Comparison of ENCODE assay signal across 23 mouse cellular contexts in genomic region chr19:33201181-33201580, GRCm38 (mm10).
A peak's percentile ranks its signal among the peaks of the same experiment; 100 is the strongest.
DNase-seq lines count a peak whose midpoint lies in the region; ATAC-seq lines count a peak whose summit lies in the region.
"Had no signal": no experiment of that assay in that cellular context is flagged by ENCODE, and none has a peak within 500 bp of the region (broad histone marks: within the 10 kb centered on the region; RNA-seq: fewer than 3 reads in every experiment).

No protein-coding gene starts in this region.

- H3K4me1 ChIP-seq in embryonic facial prominence, embryonic 14.5 days (ENCODE audit: control insufficient read depth, insufficient read depth, low read length), result no peaks in the 10 kb centered on the region
- 0 out of 2 replicates have a peak, but pooled peaks cover 5% of the 10 kb centered on the region for H3K4me1 ChIP-seq in embryonic facial prominence, embryonic 10.5 days
- no peaks in the 10 kb centered on the region for H3K4me1 ChIP-seq in lung, embryonic 16.5 days (replicated peaks; ENCODE audit: control insufficient read depth, insufficient read depth, low read length)
- H3K4me1 ChIP-seq: embryonic facial prominence, embryonic 13.5 days; forebrain, embryonic 13.5 days; forebrain, embryonic 15.5 days had no signal

- H3K4me2 ChIP-seq in embryonic facial prominence, embryonic 14.5 days (ENCODE audit: low read depth, low read length), result no peak overlapping the region
- no peak overlapping the region for H3K4me2 ChIP-seq in lung, embryonic 16.5 days (ENCODE audit: low read depth, low read length)
- H3K4me2 ChIP-seq: embryonic facial prominence, embryonic 13.5 days; forebrain, embryonic 13.5 days; forebrain, embryonic 15.5 days had no signal

- H3K36me3 ChIP-seq in embryonic facial prominence, embryonic 14.5 days (ENCODE audit: control insufficient read depth, insufficient read depth, low read length), result no peaks in the 10 kb centered on the region
- no peaks in the 10 kb centered on the region for H3K36me3 ChIP-seq in embryonic facial prominence, embryonic 10.5 days (replicated peaks)
- no peaks in the 10 kb centered on the region for H3K36me3 ChIP-seq in lung, embryonic 16.5 days (ENCODE audit: control insufficient read depth, insufficient read depth, low read length)
- H3K36me3 ChIP-seq: embryonic facial prominence, embryonic 13.5 days; forebrain, embryonic 15.5 days; G1E had no signal

- no peak overlapping the region for H3K4me3 ChIP-seq in embryonic facial prominence, embryonic 14.5 days (ENCODE audit: low read depth, low read length)
- no peak overlapping the region for H3K4me3 ChIP-seq in embryonic facial prominence, embryonic 10.5 days
- no peak overlapping the region for H3K4me3 ChIP-seq in lung, embryonic 16.5 days (ENCODE audit: low read length)
- H3K4me3 ChIP-seq: embryonic facial prominence, embryonic 13.5 days; forebrain, embryonic 13.5 days; forebrain, embryonic 15.5 days had no signal

- H3K27ac ChIP-seq in embryonic facial prominence, embryonic 14.5 days (replicated peaks; ENCODE audit: low read depth, low read length), result no peak overlapping the region
- H3K27ac ChIP-seq in embryonic facial prominence, embryonic 10.5 days (replicated peaks), result no peak overlapping the region
- H3K27ac ChIP-seq in lung, embryonic 16.5 days (ENCODE audit: low read length), result no peak overlapping the region
- H3K27ac ChIP-seq: embryonic facial prominence, embryonic 13.5 days; forebrain, embryonic 13.5 days; forebrain, embryonic 15.5 days had no signal

- no peaks in the 10 kb centered on the region for H3K9me3 ChIP-seq in embryonic facial prominence, embryonic 14.5 days (ENCODE audit: control insufficient read depth, low read length)
- H3K9me3 ChIP-seq in embryonic facial prominence, embryonic 10.5 days, result no peaks in the 10 kb centered on the region
- H3K9me3 ChIP-seq in lung, embryonic 16.5 days (ENCODE audit: control insufficient read depth, low read length), result no peaks in the 10 kb centered on the region
- H3K9me3 ChIP-seq: embryonic facial prominence, embryonic 13.5 days; forebrain, embryonic 13.5 days; forebrain, embryonic 15.5 days; G1E had no signal

- WGBS in embryonic facial prominence, embryonic 14.5 days, result 61% methylated on average over 4 of the region's 4 CpGs
- WGBS in embryonic facial prominence, embryonic 10.5 days, result 72% methylated on average over 4 of the region's 4 CpGs
- 39% methylated on average over 4 of the region's 4 CpGs for WGBS in lung, embryonic 16.5 days

- peak; percentile 58 for DNase-seq in embryonic facial prominence, embryonic 14.5 days (ENCODE audit: low spot score)
- DNase-seq in embryonic facial prominence, embryonic 10.5 days (ENCODE audit: low spot score), result no peak
- DNase-seq in lung, postnatal 14 days, result no peak
- DNase-seq in frontal cortex, postnatal 10 days (ENCODE audit: low spot score in 2 of 2), result no peak
- DNase-seq: adrenal gland, adult 8-10 months; adrenal gland, postnatal 14 days; adrenal gland, postnatal 36 days; B cell, adult 2 months; cerebellum, adult 11-12 months; cerebellum, adult 2 months; cerebellum, adult 9-10 months; cerebellum, postnatal 10 days; cerebellum, postnatal 25 days; forebrain, postnatal 0 days had no signal

- H3K9ac ChIP-seq in embryonic facial prominence, embryonic 14.5 days (ENCODE audit: low read depth, low read length), result no peak overlapping the region
- no peak overlapping the region for H3K9ac ChIP-seq in lung, embryonic 16.5 days (ENCODE audit: low read length)
- H3K9ac ChIP-seq: embryonic facial prominence, embryonic 13.5 days; forebrain, embryonic 13.5 days; forebrain, embryonic 15.5 days; forebrain, postnatal 0 days had no signal

- no peak for ATAC-seq in embryonic facial prominence, embryonic 14.5 days (ENCODE audit: low read depth)
- peak; percentile 34; the same call in 1 of the 2 replicates for ATAC-seq in lung, embryonic 16.5 days (ENCODE audit: low read depth)
- ATAC-seq: activated CD4-positive, CD25-positive, alpha-beta regulatory T cell, adult 4 months; CD4-positive, CD25-positive, alpha-beta regulatory T cell, adult 4 months; forebrain, embryonic 13.5 days; forebrain, embryonic 15.5 days; forebrain, postnatal 0 days; Patski had no signal

- no peaks in the 10 kb centered on the region for H3K27me3 ChIP-seq in embryonic facial prominence, embryonic 14.5 days (replicated peaks; ENCODE audit: control insufficient read depth, insufficient read depth, low read length)
- H3K27me3 ChIP-seq in embryonic facial prominence, embryonic 10.5 days (replicated peaks; ENCODE audit: low read depth, poor library complexity, severe bottlenecking), result no peaks in the 10 kb centered on the region
- no peaks in the 10 kb centered on the region for H3K27me3 ChIP-seq in lung, embryonic 16.5 days (ENCODE audit: control insufficient read depth, insufficient read depth, low read depth, low read length)
- H3K27me3 ChIP-seq: CH12.LX; embryonic facial prominence, embryonic 13.5 days; forebrain, embryonic 13.5 days; forebrain, embryonic 15.5 days had no signal
